13 mouse cellular contexts compared by ENCODE assay signal in genomic region chr9:66182679-66182993, GRCm38 (mm10). TPM values are rescaled to one million over a fixed set of nuclear protein-coding genes. Genes with fewer than 3 reads are reported as not detected.
DNase-seq lines count a peak whose midpoint lies in the region; ATAC-seq and TF ChIP-seq lines count a peak whose summit lies in the region.
"Had no signal": no experiment of that assay in that cellular context is flagged by ENCODE, and none has a peak within 500 bp of the region (broad histone marks: within the 10 kb centered on the region; RNA-seq: fewer than 3 reads in every experiment).

No protein-coding gene starts in this region.

- no peak for TF ChIP-seq CTCF in heart, adult 2 months (IDR thresholded peaks at IDR 0.05)
- no peak for TF ChIP-seq CTCF in MEL (IDR thresholded peaks at IDR 0.05 in 2 of 3, conservative IDR thresholded peaks at IDR 0.05 in 1 of 3; ENCODE audit: control insufficient read depth in 1 of 3, insufficient read depth in 1 of 3, low read depth in 2 of 3, low read length in 3 of 3, poor library complexity in 1 of 3, severe bottlenecking in 1 of 3)
- no peak for TF ChIP-seq CTCF in liver, embryonic 14.5 days (IDR thresholded peaks at IDR 0.05; ENCODE audit: low read depth)

- H3K4me2 ChIP-seq in heart, embryonic 13.5 days: peak overlapping the region; percentile 27
- H3K4me2 ChIP-seq in liver, embryonic 14.5 days (ENCODE audit: low read depth): peak overlapping the region; percentile 83
- H3K4me2 ChIP-seq: hindbrain, embryonic 13.5 days; neural tube, embryonic 15.5 days had no signal

- no peaks in the 10 kb centered on the region for H3K27me3 ChIP-seq in heart, embryonic 13.5 days (replicated peaks)
- H3K27me3 ChIP-seq in heart, adult 2 months (ENCODE audit: control insufficient read depth, insufficient read depth, low read length): no peaks in the 10 kb centered on the region
- no peaks in the 10 kb centered on the region for H3K27me3 ChIP-seq in MEL (ENCODE audit: control insufficient read depth in 1 of 2, insufficient read depth in 2 of 2, low read length in 2 of 2)
- H3K27me3 ChIP-seq in liver, embryonic 14.5 days (ENCODE audit: control insufficient read depth, insufficient read depth, low read length): no peaks in the 10 kb centered on the region
- H3K27me3 ChIP-seq: neural tube, embryonic 15.5 days had no signal

- no peak for TF ChIP-seq POLR2A in heart, adult 2 months (IDR thresholded peaks at IDR 0.05; ENCODE audit: insufficient read depth, low read depth, low read length)
- TF ChIP-seq POLR2A in MEL (IDR thresholded peaks at IDR 0.05; ENCODE audit: control insufficient read depth in 1 of 2, insufficient read depth in 1 of 2, low read depth in 1 of 2, low read length in 2 of 2, poor library complexity in 1 of 2): no peak

- intact Hi-C loops in heart, adult 2 months (cut with DNase I): no loop called here

- peak overlapping the region; percentile 64 for H3K27ac ChIP-seq in heart, embryonic 13.5 days (replicated peaks)
- H3K27ac ChIP-seq in heart, adult 2 months: no peak overlapping the region
- H3K27ac ChIP-seq in MEL (ENCODE audit: control insufficient read depth, low read depth, low read length): peak overlapping the region; percentile 96
- peak overlapping the region; percentile 98 for H3K27ac ChIP-seq in liver, embryonic 14.5 days
- H3K27ac ChIP-seq: hindbrain, embryonic 13.5 days; kidney, postnatal 0 days; macrophage; neural tube, embryonic 15.5 days had no signal

- no peak overlapping the region for H3K4me3 ChIP-seq in heart, embryonic 13.5 days
- H3K4me3 ChIP-seq in heart, adult 2 months: no peak overlapping the region
- H3K4me3 ChIP-seq in MEL (ENCODE audit: control insufficient read depth in 1 of 2, insufficient read depth in 1 of 2, low read depth in 2 of 2, low read length in 2 of 2): peak overlapping the region; percentile 18 to 32; a peak in 3 of 4 replicates
- H3K4me3 ChIP-seq in liver, embryonic 14.5 days (ENCODE audit: insufficient read depth in 1 of 2, low read depth in 2 of 2, low read length in 2 of 2): peak overlapping the region; percentile 23 to 36; a peak in 3 of 4 replicates
- H3K4me3 ChIP-seq: hindbrain, embryonic 13.5 days; neural tube, embryonic 15.5 days had no signal

- H3K79me2 ChIP-seq in heart, adult 2 months (replicated peaks; ENCODE audit: control insufficient read depth, insufficient read depth, low read length): no peaks in the 10 kb centered on the region
- no peaks in the 10 kb centered on the region for H3K79me2 ChIP-seq in MEL (ENCODE audit: control insufficient read depth, insufficient read depth, low read length, poor library complexity)

- no peak for TF ChIP-seq EP300 in heart, adult 2 months (IDR thresholded peaks at IDR 0.05; ENCODE audit: insufficient read depth, low read depth, low read length)
- TF ChIP-seq EP300 in MEL (IDR thresholded peaks at IDR 0.05; ENCODE audit: low read depth in 1 of 2, low read length in 2 of 2): no peak
- no peak for TF ChIP-seq EP300 in liver, embryonic 14.5 days (IDR thresholded peaks at IDR 0.05; ENCODE audit: low read depth)

- no peak for TF ChIP-seq RAD21 in MEL (IDR thresholded peaks at IDR 0.05; ENCODE audit: low read depth, low read length)

- no peaks in the 10 kb centered on the region for H3K36me3 ChIP-seq in heart, embryonic 13.5 days
- H3K36me3 ChIP-seq in heart, adult 2 months (ENCODE audit: control insufficient read depth, insufficient read depth, low read length): peaks cover 3% of the 10 kb centered on the region; the same call in 1 of the 2 replicates
- peaks cover 0 to 39% of the 10 kb centered on the region in 2 experiments; a peak in 2 of 4 replicates for H3K36me3 ChIP-seq in MEL (ENCODE audit: control insufficient read depth in 1 of 2, insufficient read depth in 2 of 2, low read length in 2 of 2)
- H3K36me3 ChIP-seq in liver, embryonic 14.5 days (replicated peaks; ENCODE audit: control insufficient read depth, insufficient read depth, low read depth): no peaks in the 10 kb centered on the region
- H3K36me3 ChIP-seq: hindbrain, embryonic 13.5 days; neural tube, embryonic 15.5 days had no signal

- H3K4me1 ChIP-seq in heart, embryonic 13.5 days: peaks cover 41% of the 10 kb centered on the region
- H3K4me1 ChIP-seq in heart, adult 2 months (ENCODE audit: control insufficient read depth, insufficient read depth, low read length): no peaks in the 10 kb centered on the region; the same call in none of the 2 replicates
- peaks cover 34 to 59% of the 10 kb centered on the region in 2 experiments for H3K4me1 ChIP-seq in MEL (ENCODE audit: control insufficient read depth in 1 of 2, insufficient read depth in 2 of 2, low read length in 2 of 2)
- H3K4me1 ChIP-seq in liver, embryonic 14.5 days (replicated peaks; ENCODE audit: control insufficient read depth in 2 of 2, insufficient read depth in 2 of 2, low read length in 1 of 2): peaks cover 86 to 89% of the 10 kb centered on the region in 2 experiments

- no peak overlapping the region for H3K9ac ChIP-seq in heart, embryonic 13.5 days
- H3K9ac ChIP-seq in heart, adult 2 months (ENCODE audit: low read depth, low read length): no peak overlapping the region
- H3K9ac ChIP-seq in MEL (ENCODE audit: control insufficient read depth, low read depth, low read length, poor library complexity, severe bottlenecking): peak overlapping the region; percentile 25
- H3K9ac ChIP-seq in liver, embryonic 14.5 days (replicated peaks): peak overlapping the region; percentile 70
- H3K9ac ChIP-seq: hindbrain, embryonic 13.5 days; neural tube, embryonic 15.5 days had no signal

- ATAC-seq in heart, embryonic 13.5 days (ENCODE audit: extremely low read depth, insufficient number of reproducible peaks, low FRiP score, low TSS enrichment): no peak
- ATAC-seq in erythroblast, adult 5-6 weeks (replicated peaks; ENCODE audit: low FRiP score, poor library complexity, severe bottlenecking): peak; percentile 20
- ATAC-seq in liver, embryonic 14.5 days (ENCODE audit: insufficient read depth): peak; percentile 39

- 54% methylated on average over 3 of the region's 3 CpGs for WGBS in heart, embryonic 13.5 days
- WGBS in heart, adult 2 months: 71% methylated on average over 3 of the region's 3 CpGs
- 12% methylated on average over 3 of the region's 3 CpGs for WGBS in liver, embryonic 14.5 days (ENCODE audit: insufficient replicate concordance)

- H3K9me3 ChIP-seq in heart, embryonic 13.5 days: no peaks in the 10 kb centered on the region
- no peaks in the 10 kb centered on the region for H3K9me3 ChIP-seq in MEL (replicated peaks; ENCODE audit: insufficient read depth, low read length)
- no peaks in the 10 kb centered on the region for H3K9me3 ChIP-seq in liver, embryonic 14.5 days (ENCODE audit: control insufficient read depth, low read length)
- H3K9me3 ChIP-seq: hindbrain, embryonic 13.5 days; neural tube, embryonic 15.5 days had no signal

- DNase-seq in heart, adult 2 months: no peak
- DNase-seq in MEL (ENCODE audit: low read depth, low spot score) (no peak), adipocyte (ENCODE audit: low spot score) (no peak)
- DNase-seq in liver, embryonic 14.5 days (ENCODE audit: low read depth in 3 of 3, low spot score in 3 of 3): peak in 1 of 3 experiments; percentile 45
- DNase-seq in adrenal gland, postnatal 25 days: no peak
- no peak for DNase-seq in layer of hippocampus, adult 11-12 months (ENCODE audit: low spot score)
- DNase-seq: cerebellum, postnatal 14 days had no signal

TF ChIP-seq in MEL, 35 proteins besides CTCF, POLR2A, EP300 and RAD21 (continues in another document):
- no peak for TF ChIP-seq ELF1 (IDR thresholded peaks at IDR 0.05; ENCODE audit: low read depth, low read length)
- TF ChIP-seq CHD1 (IDR thresholded peaks at IDR 0.05; ENCODE audit: low read depth, low read length): peak; percentile 93; the same call in 1 of the 2 replicates
- no peak for TF ChIP-seq MAZ (IDR thresholded peaks at IDR 0.05; ENCODE audit: low read depth, low read length)

RNA-seq across cellular contexts. Expression of gene Dapk2, which starts 24.6 kb away (rescaled TPM):
- polyA plus RNA-seq in heart, embryonic 13.5 days (2015; fragmentation: Nextera tagmentation; extraction: Ambion mirVana): 4.5 and 4.6 TPM in 2 replicates
- 1 to 10 TPM; 5.8 TPM for total RNA-seq in heart, adult 2 months (2021)
- 5.6 and 8.5 TPM in 2 replicates for polyA plus RNA-seq in heart, adult 2 months (2012; rRNA removed)
- 5.8 and 6.7 TPM in 2 replicates for total RNA-seq in MEL (2012; rRNA removed)
- 1 to 10 TPM in 1 of 2 experiments, not detected in 1; 8.3 TPM for polyA plus RNA-seq in MEL (2012; ENCODE audit: insufficient read depth in 1 of 2, insufficient read length in 2 of 2, low read depth in 1 of 2, low replicate concordance in 2 of 2, missing spikeins in 1 of 2)
- 157 and 171 TPM in 2 replicates for total RNA-seq in erythroblast, adult 5-6 weeks (2015; ENCODE audit: low replicate concordance)
- total RNA-seq in erythroblast, adult 5-6 weeks (2017; ENCODE audit: low replicate concordance): 252 and 316 TPM in 2 replicates
- 7.3 and 11.7 TPM in 2 replicates for polyA plus RNA-seq in liver, embryonic 14.5 days (2012; rRNA removed)
- polyA plus RNA-seq in liver, embryonic 14.5 days (2014; fragmentation: Nextera tagmentation; extraction: Ambion mirVana): 24.6 and 25.2 TPM in 2 replicates
- 5.9 and 10.4 TPM in 2 replicates for total RNA-seq in adrenal gland, postnatal 25 days (2021)

RNA-seq across cellular contexts. Expression of gene Ciao2a, which starts 56.2 kb away (rescaled TPM):
- polyA plus RNA-seq in heart, embryonic 13.5 days (2015; fragmentation: Nextera tagmentation; extraction: Ambion mirVana): 152 and 172 TPM in 2 replicates
- total RNA-seq in heart, adult 2 months (2021): 10 to 100 TPM; 59.7 to 68.1 TPM
- polyA plus RNA-seq in heart, adult 2 months (2012; rRNA removed): 19.5 and 31.2 TPM in 2 replicates
- 103 and 121 TPM in 2 replicates for total RNA-seq in MEL (2012; rRNA removed)
- 10 to 100 TPM in 1 of 2 experiments, not detected in 1; 88.1 TPM for polyA plus RNA-seq in MEL (2012; ENCODE audit: insufficient read depth in 1 of 2, insufficient read length in 2 of 2, low read depth in 1 of 2, low replicate concordance in 2 of 2, missing spikeins in 1 of 2)
- 71.7 and 81.5 TPM in 2 replicates for total RNA-seq in erythroblast, adult 5-6 weeks (2015; ENCODE audit: low replicate concordance)
- 37.1 and 66.1 TPM in 2 replicates for total RNA-seq in erythroblast, adult 5-6 weeks (2017; ENCODE audit: low replicate concordance)
- 32.3 and 50.1 TPM in 2 replicates for polyA plus RNA-seq in liver, embryonic 14.5 days (2012; rRNA removed)
- polyA plus RNA-seq in liver, embryonic 14.5 days (2014; fragmentation: Nextera tagmentation; extraction: Ambion mirVana): 129 and 132 TPM in 2 replicates
- total RNA-seq in adrenal gland, postnatal 25 days (2021): 75.1 and 83.5 TPM in 2 replicates

RNA-seq across cellular contexts. Expression of gene Snx1, which starts 56.2 kb away (rescaled TPM):
- polyA plus RNA-seq in heart, embryonic 13.5 days (2015; fragmentation: Nextera tagmentation; extraction: Ambion mirVana): 59.6 and 65.8 TPM in 2 replicates
- total RNA-seq in heart, adult 2 months (2021): 10 to 100 TPM; 24.8 to 27.6 TPM
- 19.2 and 25.2 TPM in 2 replicates for polyA plus RNA-seq in heart, adult 2 months (2012; rRNA removed)
- total RNA-seq in MEL (2012; rRNA removed): 83.9 and 88.2 TPM in 2 replicates
- polyA plus RNA-seq in MEL (2012; ENCODE audit: insufficient read depth in 1 of 2, insufficient read length in 2 of 2, low read depth in 1 of 2, low replicate concordance in 2 of 2, missing spikeins in 1 of 2): 100 to 1,000 TPM; 113 to 189 TPM
- total RNA-seq in erythroblast, adult 5-6 weeks (2015; ENCODE audit: low replicate concordance): 11.1 and 33.4 TPM in 2 replicates
- 44.0 and 54.1 TPM in 2 replicates for total RNA-seq in erythroblast, adult 5-6 weeks (2017; ENCODE audit: low replicate concordance)
- polyA plus RNA-seq in liver, embryonic 14.5 days (2012; rRNA removed): 31.8 and 47.7 TPM in 2 replicates
- polyA plus RNA-seq in liver, embryonic 14.5 days (2014; fragmentation: Nextera tagmentation; extraction: Ambion mirVana): 66.0 and 68.3 TPM in 2 replicates
- 102 and 125 TPM in 2 replicates for total RNA-seq in adrenal gland, postnatal 25 days (2021)

Comparison
In these comparisons a context has a peak if more than half of its experiments do, and no peak if none do; other contexts are left out.
1. H3K4me3 ChIP-seq: peak in MEL (2 of 2) and liver, embryonic 14.5 days (2 of 2); none in heart, embryonic 13.5 days (single experiment) and heart, adult 2 months (single experiment).
2. H3K9ac ChIP-seq: peak in MEL (single experiment) and liver, embryonic 14.5 days (single experiment); none in heart, embryonic 13.5 days (single experiment) and heart, adult 2 months (single experiment).
3. RNA of gene Dapk2, which starts 24.6 kb away (total RNA-seq): 157 to 316 TPM in erythroblast, adult 5-6 weeks; 5.9 to 10.4 TPM in adrenal gland, postnatal 25 days, 5.8 TPM in heart, adult 2 months and 5.8 to 6.7 TPM in MEL; every median in the first group is over 10 times any median in the second.